Comparison of ENCODE assay signal across 8 mouse cellular contexts in genomic region chr2:11535966-11536365, GRCm38 (mm10). TPM values are rescaled to one million over a fixed set of nuclear protein-coding genes. Genes with fewer than 3 reads are reported as not detected.
DNase-seq lines count a peak whose midpoint lies in the region; ATAC-seq and TF ChIP-seq lines count a peak whose summit lies in the region.

No protein-coding gene starts in this region.

- DNase-seq in heart, adult 8-10 months (ENCODE audit: low spot score): no peak
- DNase-seq in midbrain, embryonic 14.5 days: no peak
- DNase-seq in thymus, postnatal 25 days: no peak
- no peak for DNase-seq in embryo, embryonic 10 days (ENCODE audit: low spot score)
- no peak for DNase-seq in c-Kit-positive CD71-positive TER-119-positive erythroid progenitor cells, embryonic 14.5 days (ENCODE audit: low spot score)

- 63% methylated on average over 8 of the region's 8 CpGs for whole genome bisulfite sequencing in heart, embryonic 13.5 days
- WGBS in kidney, embryonic 14.5 days: 63% methylated on average over 8 of the region's 8 CpGs
- whole genome bisulfite sequencing in midbrain, embryonic 14.5 days: 66% methylated on average over 8 of the region's 8 CpGs

- no peak overlapping the region for H3K9ac ChIP-seq in heart, embryonic 13.5 days
- H3K9ac ChIP-seq in kidney, embryonic 14.5 days (ENCODE audit: low read depth, low read length): no peak overlapping the region
- peak overlapping the region; percentile 46; the same call in 1 of the 2 replicates for H3K9ac ChIP-seq in midbrain, embryonic 14.5 days (replicated peaks; ENCODE audit: low read length)

- no peak for ATAC-seq in heart, embryonic 13.5 days (ENCODE audit: extremely low read depth, insufficient number of reproducible peaks, low FRiP score, low TSS enrichment)
- ATAC-seq in kidney, embryonic 14.5 days (ENCODE audit: low FRiP score, low TSS enrichment): no peak
- ATAC-seq in midbrain, embryonic 14.5 days (ENCODE audit: low FRiP score, low TSS enrichment): no peak

- H3K27me3 ChIP-seq in heart, embryonic 13.5 days (replicated peaks): no peaks in the 10 kb centered on the region
- H3K27me3 ChIP-seq in kidney, embryonic 14.5 days (ENCODE audit: control insufficient read depth, insufficient read depth, low read length): no peaks in the 10 kb centered on the region
- H3K27me3 ChIP-seq in midbrain, embryonic 14.5 days (ENCODE audit: control insufficient read depth, insufficient read depth, low read length): no peaks in the 10 kb centered on the region

- no peak for TF ChIP-seq CTCF in embryonic fibroblast, embryonic 13.5 days (IDR thresholded peaks at IDR 0.05; ENCODE audit: borderline replicate concordance, insufficient read depth, low read length)

- no peaks in the 10 kb centered on the region for H3K9me3 ChIP-seq in heart, embryonic 13.5 days
- no peaks in the 10 kb centered on the region for H3K9me3 ChIP-seq in kidney, embryonic 14.5 days (ENCODE audit: control insufficient read depth, low read length)
- no peaks in the 10 kb centered on the region for H3K9me3 ChIP-seq in midbrain, embryonic 14.5 days (ENCODE audit: control insufficient read depth, low read length)

- peaks cover 8% of the 10 kb centered on the region for H3K4me1 ChIP-seq in heart, embryonic 13.5 days
- no peaks in the 10 kb centered on the region; the same call in 1 of the 2 replicates for H3K4me1 ChIP-seq in embryonic fibroblast, embryonic 13.5 days (ENCODE audit: control insufficient read depth, insufficient read depth, low read length)
- peaks cover 4% of the 10 kb centered on the region for H3K4me1 ChIP-seq in kidney, embryonic 14.5 days (ENCODE audit: control insufficient read depth, insufficient read depth, low read length)
- H3K4me1 ChIP-seq in midbrain, embryonic 14.5 days (ENCODE audit: control insufficient read depth, insufficient read depth, low read length): no peaks in the 10 kb centered on the region; the same call in 1 of the 2 replicates

- no peaks in the 10 kb centered on the region for H3K36me3 ChIP-seq in heart, embryonic 13.5 days
- H3K36me3 ChIP-seq in kidney, embryonic 14.5 days (ENCODE audit: control insufficient read depth, insufficient read depth, low read length): no peaks in the 10 kb centered on the region
- no peaks in the 10 kb centered on the region for H3K36me3 ChIP-seq in midbrain, embryonic 14.5 days (ENCODE audit: control insufficient read depth, insufficient read depth, low read length)

- TF ChIP-seq POLR2A in embryonic fibroblast, embryonic 13.5 days (IDR thresholded peaks at IDR 0.05; ENCODE audit: low read depth, low read length): no peak

- peak overlapping the region; percentile 56 for H3K4me3 ChIP-seq in heart, embryonic 13.5 days
- H3K4me3 ChIP-seq in embryonic fibroblast, embryonic 13.5 days (ENCODE audit: insufficient read depth, low read length): peak overlapping the region; percentile 54
- peak overlapping the region; percentile 45; the same call in 1 of the 2 replicates for H3K4me3 ChIP-seq in kidney, embryonic 14.5 days (ENCODE audit: low read length)
- H3K4me3 ChIP-seq in midbrain, embryonic 14.5 days (replicated peaks; ENCODE audit: low read depth, low read length): peak overlapping the region; percentile 51

- peak overlapping the region; percentile 89 for H3K4me2 ChIP-seq in heart, embryonic 13.5 days
- H3K4me2 ChIP-seq in kidney, embryonic 14.5 days (replicated peaks; ENCODE audit: low read depth, low read length): peak overlapping the region; percentile 84
- H3K4me2 ChIP-seq in midbrain, embryonic 14.5 days (ENCODE audit: low read length): peak overlapping the region; percentile 91

- H3K27ac ChIP-seq in heart, embryonic 13.5 days (replicated peaks): no peak overlapping the region
- H3K27ac ChIP-seq in embryonic fibroblast, embryonic 13.5 days (ENCODE audit: insufficient read depth, low read length): no peak overlapping the region
- no peak overlapping the region for H3K27ac ChIP-seq in kidney, embryonic 14.5 days (ENCODE audit: low read depth, low read length)
- no peak overlapping the region for H3K27ac ChIP-seq in midbrain, embryonic 14.5 days (replicated peaks; ENCODE audit: low read depth, low read length)

RNA-seq across cellular contexts. Expression of gene Pfkfb3, which starts 17.9 kb away (rescaled TPM):
- polyA plus RNA-seq in heart, embryonic 13.5 days (2015; fragmentation: Nextera tagmentation; extraction: Ambion mirVana): 12.8 and 14.8 TPM in 2 replicates
- total RNA-seq in heart, adult 8-10 months (2022): 10 to 100 TPM in 2 of 4 experiments, 1 to 10 TPM in 2; 5.5 to 14.7 (median 9.7) TPM
- 14.8 and 15.2 TPM in 2 replicates for polyA plus RNA-seq in embryonic fibroblast, embryonic 13.5 days (2011; ENCODE audit: insufficient read length, low read depth, missing spikeins)
- polyA plus RNA-seq in kidney, embryonic 14.5 days (2014; fragmentation: Nextera tagmentation; extraction: Ambion mirVana): 10.5 and 11.2 TPM in 2 replicates
- 28.7 and 31.4 TPM in 2 replicates for polyA plus RNA-seq in midbrain, embryonic 14.5 days (2014; fragmentation: Nextera tagmentation; extraction: Ambion mirVana)
